Mouse (Mus musculus): ENCODE results near the gene Pam.

DNA sequence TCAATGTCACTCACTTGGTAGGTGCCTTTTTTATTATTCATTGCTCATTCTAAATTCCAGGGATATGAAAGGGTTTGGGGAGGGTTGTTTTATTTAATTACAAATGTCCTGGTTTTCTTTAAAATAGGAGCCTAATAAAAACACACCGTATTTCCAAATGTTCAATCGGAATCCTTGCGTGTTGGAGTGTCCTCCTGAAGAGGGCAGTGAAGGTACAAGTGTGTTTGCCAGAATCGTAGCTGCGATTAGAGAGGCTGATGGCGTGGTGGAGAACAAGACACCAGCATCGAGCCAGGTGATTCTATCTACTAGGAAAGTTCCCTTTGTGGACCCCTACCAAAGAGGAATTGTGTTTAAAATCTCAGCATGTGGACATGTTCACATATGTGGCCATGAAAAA is 310.5 kb downstream of the Pam start:
- TF ChIP-seq POLR2A (IDR thresholded peaks at IDR 0.05; ENCODE audit: low read depth, low read length) (no peak), CTCF (IDR thresholded peaks at IDR 0.05; ENCODE audit: borderline replicate concordance, insufficient read depth, low read length) (no peak)

Measured in embryonic fibroblast, embryonic 13.5 days (primary cell).